25 mouse cellular contexts compared by ENCODE assay signal in the genomic region with DNA sequence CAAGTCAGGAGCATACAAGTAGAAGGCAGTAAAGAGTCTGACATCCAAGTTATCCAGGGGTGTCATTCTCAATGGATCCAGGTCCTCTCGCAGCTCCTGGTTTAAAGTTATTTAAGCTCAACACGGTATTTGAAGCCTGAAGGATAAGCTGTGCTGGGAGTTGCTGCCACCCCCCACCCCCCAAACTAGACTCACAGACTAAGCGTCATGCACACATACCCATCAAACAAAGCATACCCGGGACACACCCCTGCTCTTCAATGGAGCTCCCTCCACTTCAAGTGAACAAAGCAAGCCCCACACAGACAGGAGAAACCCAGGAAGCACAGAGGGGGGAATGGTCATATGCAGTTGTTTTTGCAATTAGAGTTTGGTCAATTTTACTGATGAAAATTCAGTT. TPM values are rescaled to one million over a fixed set of nuclear protein-coding genes. Genes with fewer than 3 reads are reported as not detected.
DNase-seq lines count a peak whose midpoint lies in the region; ATAC-seq and TF ChIP-seq lines count a peak whose summit lies in the region.
"Had no signal": no experiment of that assay in that cellular context is flagged by ENCODE, and none has a peak within 500 bp of the region (broad histone marks: within the 10 kb centered on the region; RNA-seq: fewer than 3 reads in every experiment).

No protein-coding gene starts in this region.

- WGBS in intestine, embryonic 14.5 days: 77% methylated on average over 4 of the region's 4 CpGs
- 59% methylated on average over 4 of the region's 4 CpGs for WGBS in intestine, postnatal 0 days
- WGBS in stomach, postnatal 0 days: 64% methylated on average over 4 of the region's 4 CpGs

- no peak for TF ChIP-seq CTCF in intestine, postnatal 0 days (IDR thresholded peaks at IDR 0.05; ENCODE audit: low read depth)
- no peak for TF ChIP-seq CTCF in ES-Bruce4 (IDR thresholded peaks at IDR 0.05; ENCODE audit: low read depth, low read length)
- no peak for TF ChIP-seq CTCF in stomach, postnatal 0 days (IDR thresholded peaks at IDR 0.05; ENCODE audit: low read depth)

- no peak for ATAC-seq in intestine, embryonic 14.5 days (replicated peaks; ENCODE audit: low FRiP score, low TSS enrichment, low read depth)
- no peak for ATAC-seq in intestine, postnatal 0 days
- ATAC-seq in stomach, postnatal 0 days (ENCODE audit: low FRiP score, low TSS enrichment): no peak
- ATAC-seq: CD4-positive, CD25-positive, alpha-beta regulatory T cell, adult 4 months; forebrain, embryonic 15.5 days; hindbrain, embryonic 16.5 days; intestine, embryonic 16.5 days had no signal

- 0 out of 2 replicates have a peak, but pooled peaks have one; percentile 25 for TF ChIP-seq EP300 in ES-Bruce4 (IDR thresholded peaks at IDR 0.05; ENCODE audit: insufficient read depth, low read depth, low read length)
- TF ChIP-seq EP300 in stomach, postnatal 0 days (optimal IDR thresholded peaks at IDR 0.05): no peak

- H3K9me3 ChIP-seq in intestine, embryonic 14.5 days (ENCODE audit: control insufficient read depth, low read length): no peaks in the 10 kb centered on the region
- H3K9me3 ChIP-seq in intestine, postnatal 0 days (ENCODE audit: control insufficient read depth): no peaks in the 10 kb centered on the region
- no peaks in the 10 kb centered on the region for H3K9me3 ChIP-seq in ES-Bruce4 (replicated peaks; ENCODE audit: control insufficient read depth, insufficient read depth, low read length, poor library complexity, severe bottlenecking)
- H3K9me3 ChIP-seq in stomach, postnatal 0 days (ENCODE audit: control insufficient read depth, low read length): no peaks in the 10 kb centered on the region
- H3K9me3 ChIP-seq: embryonic facial prominence, embryonic 12.5 days; embryonic facial prominence, embryonic 15.5 days; forebrain, embryonic 15.5 days; heart, embryonic 13.5 days had no signal

- H3K9ac ChIP-seq in intestine, embryonic 14.5 days (ENCODE audit: low read length): no peak overlapping the region
- H3K9ac ChIP-seq in intestine, postnatal 0 days (ENCODE audit: low read depth, low read length): no peak overlapping the region
- no peak overlapping the region for H3K9ac ChIP-seq in ES-Bruce4 (ENCODE audit: low read depth, poor library complexity, severe bottlenecking)
- H3K9ac ChIP-seq in stomach, postnatal 0 days (ENCODE audit: low read length): no peak overlapping the region
- H3K9ac ChIP-seq: embryonic facial prominence, embryonic 12.5 days; embryonic facial prominence, embryonic 15.5 days; forebrain, embryonic 15.5 days; heart, embryonic 13.5 days had no signal

- no peak for TF ChIP-seq POLR2A in ES-Bruce4 (IDR thresholded peaks at IDR 0.05; ENCODE audit: insufficient read depth, low read length)

- no peak overlapping the region for H3K27ac ChIP-seq in intestine, embryonic 14.5 days (ENCODE audit: low read depth)
- no peak overlapping the region for H3K27ac ChIP-seq in intestine, postnatal 0 days (ENCODE audit: low read depth, low read length)
- H3K27ac ChIP-seq in ES-Bruce4 (ENCODE audit: insufficient read depth, low read length): no peak overlapping the region; the same call in 1 of the 2 replicates
- H3K27ac ChIP-seq in stomach, postnatal 0 days (replicated peaks): no peak overlapping the region
- H3K27ac ChIP-seq: embryonic facial prominence, embryonic 12.5 days; embryonic facial prominence, embryonic 15.5 days; forebrain, embryonic 15.5 days; heart, adult 2 months; heart, embryonic 13.5 days had no signal

- H3K4me3 ChIP-seq in intestine, embryonic 14.5 days (ENCODE audit: low read depth, low read length): no peak overlapping the region
- H3K4me3 ChIP-seq in intestine, postnatal 0 days (ENCODE audit: low read depth, low read length): no peak overlapping the region
- no peak overlapping the region for H3K4me3 ChIP-seq in ES-Bruce4 (ENCODE audit: low read depth, low read length)
- no peak overlapping the region for H3K4me3 ChIP-seq in stomach, postnatal 0 days (ENCODE audit: low read depth, low read length)
- H3K4me3 ChIP-seq: embryonic facial prominence, embryonic 12.5 days; embryonic facial prominence, embryonic 15.5 days; forebrain, embryonic 15.5 days; heart, adult 2 months; heart, embryonic 13.5 days had no signal

- H3K4me1 ChIP-seq in intestine, embryonic 14.5 days (replicated peaks; ENCODE audit: control insufficient read depth, insufficient read depth, low read length): 0 out of 2 replicates have a peak, but pooled peaks cover 3% of the 10 kb centered on the region
- H3K4me1 ChIP-seq in intestine, postnatal 0 days (replicated peaks; ENCODE audit: control insufficient read depth, insufficient read depth, low read length): 0 out of 2 replicates have a peak, but pooled peaks cover 3% of the 10 kb centered on the region
- peaks cover 3% of the 10 kb centered on the region for H3K4me1 ChIP-seq in ES-Bruce4 (ENCODE audit: control insufficient read depth, insufficient read depth, low read length)
- H3K4me1 ChIP-seq in stomach, postnatal 0 days (replicated peaks; ENCODE audit: control insufficient read depth, insufficient read depth): no peaks in the 10 kb centered on the region

- peak; percentile 43 for DNase-seq in intestine, embryonic 14.5 days (ENCODE audit: low spot score)
- DNase-seq in Muller cell, postnatal 12 days (ENCODE audit: inconsistent ontology term): peak; percentile 47
- DNase-seq in stomach, postnatal 0 days (ENCODE audit: low spot score): peak; percentile 12
- DNase-seq in left cerebral cortex, postnatal 36 days (ENCODE audit: low spot score in 2 of 2): no peak
- DNase-seq in layer of hippocampus, adult 9-10 months (ENCODE audit: low spot score): no peak
- DNase-seq: adrenal gland, adult 2 months; adrenal gland, postnatal 14 days; cerebellum, adult 11 months; cerebellum, adult 2 months; cerebellum, adult 9-11 months; cerebellum, postnatal 25 days; gastrocnemius, postnatal 25 days; heart, adult 2 months; heart, postnatal 14 days; heart, postnatal 4 days; kidney, adult 2 months had no signal

- no peaks in the 10 kb centered on the region for H3K27me3 ChIP-seq in intestine, embryonic 14.5 days (replicated peaks; ENCODE audit: control insufficient read depth, insufficient read depth, low read length)
- H3K27me3 ChIP-seq in intestine, postnatal 0 days (replicated peaks; ENCODE audit: control insufficient read depth, insufficient read depth, low read length): no peaks in the 10 kb centered on the region
- H3K27me3 ChIP-seq in ES-Bruce4 (ENCODE audit: control insufficient read depth, insufficient read depth, low read length, poor library complexity, severe bottlenecking): no peaks in the 10 kb centered on the region
- H3K27me3 ChIP-seq in stomach, postnatal 0 days (ENCODE audit: control insufficient read depth, insufficient read depth, low read length): no peaks in the 10 kb centered on the region

- intact Hi-C loops in left cerebral cortex, postnatal 36 days (cut with DNase I): no loop called here

- H3K4me2 ChIP-seq in intestine, embryonic 14.5 days (ENCODE audit: low read length): no peak overlapping the region
- H3K4me2 ChIP-seq in intestine, postnatal 0 days (replicated peaks; ENCODE audit: low read depth): no peak overlapping the region
- H3K4me2 ChIP-seq in stomach, postnatal 0 days (replicated peaks; ENCODE audit: low read depth): no peak overlapping the region
- H3K4me2 ChIP-seq: embryonic facial prominence, embryonic 12.5 days; embryonic facial prominence, embryonic 15.5 days; forebrain, embryonic 15.5 days; heart, embryonic 13.5 days had no signal

- peaks cover 3% of the 10 kb centered on the region; the same call in 1 of the 2 replicates for H3K36me3 ChIP-seq in intestine, embryonic 14.5 days (ENCODE audit: control insufficient read depth, insufficient read depth, low read length)
- 0 out of 2 replicates have a peak, but pooled peaks cover 6% of the 10 kb centered on the region for H3K36me3 ChIP-seq in intestine, postnatal 0 days (ENCODE audit: control insufficient read depth, insufficient read depth)
- peaks cover 37% of the 10 kb centered on the region for H3K36me3 ChIP-seq in ES-Bruce4 (ENCODE audit: control insufficient read depth, insufficient read depth, low read length, poor library complexity, severe bottlenecking)
- peaks cover 4% of the 10 kb centered on the region; the same call in 1 of the 2 replicates for H3K36me3 ChIP-seq in stomach, postnatal 0 days (ENCODE audit: control insufficient read depth, insufficient read depth, low read length)
- H3K36me3 ChIP-seq: embryonic facial prominence, embryonic 15.5 days; forebrain, embryonic 15.5 days had no signal

RNA-seq across cellular contexts. Expression of gene Fzd5, which starts 7.5 kb away (rescaled TPM):
- polyA plus RNA-seq in intestine, embryonic 14.5 days (2014; fragmentation: Nextera tagmentation; extraction: Ambion mirVana): 7.0 and 9.0 TPM in 2 replicates
- polyA plus RNA-seq in intestine, postnatal 0 days (2015; fragmentation: Nextera tagmentation; extraction: Ambion mirVana): 4.7 and 5.6 TPM in 2 replicates
- polyA plus RNA-seq in ES-Bruce4 (2011; ENCODE audit: insufficient read depth, insufficient read length, low read depth, missing spikeins): 18.0 and 19.4 TPM in 2 replicates
- 3.7 and 3.8 TPM in 2 replicates for polyA plus RNA-seq in stomach, postnatal 0 days (2015; fragmentation: Nextera tagmentation; extraction: Ambion mirVana)
- total RNA-seq in left cerebral cortex, postnatal 36 days (2021): 1 to 10 TPM; 1.1 to 1.2 TPM

RNA-seq across cellular contexts. Expression of gene Ccnyl1, which starts 39.8 kb away (rescaled TPM):
- 7.2 and 8.5 TPM in 2 replicates for polyA plus RNA-seq in intestine, embryonic 14.5 days (2014; fragmentation: Nextera tagmentation; extraction: Ambion mirVana)
- polyA plus RNA-seq in intestine, postnatal 0 days (2015; fragmentation: Nextera tagmentation; extraction: Ambion mirVana): 5.1 and 5.5 TPM in 2 replicates
- polyA plus RNA-seq in ES-Bruce4 (2011; ENCODE audit: insufficient read depth, insufficient read length, low read depth, missing spikeins): 29.2 and 31.6 TPM in 2 replicates
- 3.9 and 4.0 TPM in 2 replicates for polyA plus RNA-seq in stomach, postnatal 0 days (2015; fragmentation: Nextera tagmentation; extraction: Ambion mirVana)
- total RNA-seq in left cerebral cortex, postnatal 36 days (2021): 10 to 100 TPM; 20.2 to 21.5 TPM

Comparison
In these comparisons a context has a peak if more than half of its experiments do, and no peak if none do; other contexts are left out.
1. DNase-seq: peak in intestine, embryonic 14.5 days (single experiment), Muller cell, postnatal 12 days (single experiment) and stomach, postnatal 0 days (single experiment); none in left cerebral cortex, postnatal 36 days (0 of 2) and layer of hippocampus, adult 9-10 months (single experiment).